Mouse (Mus musculus): ENCODE measurements around the gene Vmn1r16. TPM values are rescaled to one million over a fixed set of nuclear protein-coding genes. Genes with fewer than 3 reads are reported as not detected.

Gene Vmn1r16
- polyA plus RNA-seq (2017; shearing (Covaris generic)), result not detected

DNA sequence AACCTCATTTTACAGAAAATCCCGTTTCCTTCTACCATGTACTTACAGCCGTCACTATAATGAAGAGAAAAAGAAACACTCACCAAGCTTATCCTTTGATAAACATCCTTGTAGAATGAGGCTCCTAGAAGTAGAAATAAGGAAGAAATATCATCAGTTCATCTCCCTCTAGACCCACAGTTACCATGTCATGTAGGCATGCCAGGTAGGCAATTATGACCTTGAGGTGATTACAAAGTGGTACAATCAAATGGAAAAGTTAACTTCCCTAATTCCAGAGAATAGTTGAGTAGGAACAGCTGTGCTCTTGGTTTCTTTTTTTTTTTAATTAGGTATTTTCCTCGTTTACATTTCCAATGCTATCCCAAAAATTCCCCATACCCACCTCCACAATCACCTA is at the start of gene Vmn1r16:
TSS of gene Vmn1r16 (minus strand) at position 101 of the 400 bp plus-strand sequence.

DNA sequence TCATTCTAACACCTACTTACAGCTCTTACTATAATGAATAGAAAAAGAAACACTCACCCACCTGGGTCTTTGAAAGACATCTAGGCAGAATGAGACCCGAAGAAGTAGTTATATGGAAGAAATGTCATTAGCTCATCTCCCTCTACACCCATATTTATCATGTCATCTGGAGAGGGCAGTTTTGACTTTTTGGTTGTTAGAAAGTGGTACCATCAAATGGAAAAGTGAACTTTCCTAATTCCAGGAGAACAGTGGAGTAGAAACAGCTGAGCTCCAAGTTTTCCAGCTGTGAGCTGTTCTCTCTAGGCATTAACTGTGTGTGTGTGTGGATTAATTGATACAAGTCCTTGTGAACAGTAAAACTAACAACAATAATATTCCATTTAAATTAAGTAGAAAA is 34.3 kb upstream of the Vmn1r16 start, which contains the start of gene Vmn1r17:
TSS of gene Vmn1r17 (minus strand) at position 101 of the 400 bp plus-strand sequence.

Other genes with a start within 250 kb of the Vmn1r16 start
- not detected for gene Vmn1r10, start 220.0 kb downstream of the Vmn1r16 start, polyA plus RNA-seq (2017; shearing (Covaris generic))
- not detected for gene Vmn1r11, start 196.0 kb downstream of the Vmn1r16 start, polyA plus RNA-seq (2017; shearing (Covaris generic))
- 0.07 TPM for gene Vmn1r12, start 172.6 kb downstream of the Vmn1r16 start, polyA plus RNA-seq (2017; shearing (Covaris generic))
- 0.39 TPM for gene Vmn1r13, start 126.2 kb downstream of the Vmn1r16 start, polyA plus RNA-seq (2017; shearing (Covaris generic))
- not detected for gene Vmn1r14, start 97.8 kb downstream of the Vmn1r16 start, polyA plus RNA-seq (2017; shearing (Covaris generic))
- gene Vmn1r15, start 71.5 kb downstream of the Vmn1r16 start, polyA plus RNA-seq (2017; shearing (Covaris generic)), result not detected
- gene Vmn1r17, start 34.2 kb upstream of the Vmn1r16 start, polyA plus RNA-seq (2017; shearing (Covaris generic)), result not detected
- gene Vmn1r18, start 66.3 kb upstream of the Vmn1r16 start, polyA plus RNA-seq (2017; shearing (Covaris generic)), result 0.24 TPM
- gene Vmn1r19, start 74.3 kb upstream of the Vmn1r16 start, polyA plus RNA-seq (2017; shearing (Covaris generic)), result not detected
- not detected for gene Vmn1r20, start 99.4 kb upstream of the Vmn1r16 start, polyA plus RNA-seq (2017; shearing (Covaris generic))
- gene Ppm1k, start 206.0 kb upstream of the Vmn1r16 start, polyA plus RNA-seq (2017; shearing (Covaris generic)), result 13.7 TPM

Data from naive thymus-derived CD4-positive, alpha-beta T cell, adult 5 months (primary cell).